Mouse (Mus musculus): ENCODE results near the gene Atl2. TPM values are rescaled to one million over a fixed set of nuclear protein-coding genes. Genes with fewer than 3 reads are reported as not detected.

Gene Atl2
- polyA plus RNA-seq, 1 experiment from 2014 or later = 40.8 TPM

- no peaks in the 10 kb centered on the region for H3K9me3 ChIP-seq (ENCODE audit: low read length)
- H3K9ac ChIP-seq (replicated peaks) = no peak overlapping the region
- peaks cover 71% of the 10 kb centered on the region for H3K36me3 ChIP-seq (replicated peaks; ENCODE audit: insufficient read depth, low read length)
- H3K27me3 ChIP-seq (ENCODE audit: insufficient read depth, low read length) = no peaks in the 10 kb centered on the region
- TF ChIP-seq CTCF (IDR thresholded peaks at IDR 0.05; ENCODE audit: low read depth) = peak; percentile 64
- TF ChIP-seq EP300 (IDR thresholded peaks at IDR 0.05; ENCODE audit: low read depth) = no peak
- no peak overlapping the region for H3K4me3 ChIP-seq (ENCODE audit: low read depth, low read length)
- no peak overlapping the region for H3K27ac ChIP-seq (ENCODE audit: low read depth)
- no peak for DNase-seq
- peak; percentile 22; the same call in 1 of the 2 replicates for ATAC-seq
- 69% methylated on average over 1 of the region's 1 CpGs for whole genome bisulfite sequencing (ENCODE audit: insufficient replicate concordance)
- H3K4me1 ChIP-seq (ENCODE audit: insufficient read depth) = no peaks in the 10 kb centered on the region
- no peak overlapping the region for H3K4me2 ChIP-seq (ENCODE audit: low read depth, low read length)
These were observed 33.9 kb downstream of the Atl2 start for GRCm38 (mm10) chr17:79862038-79862437.

DNA sequence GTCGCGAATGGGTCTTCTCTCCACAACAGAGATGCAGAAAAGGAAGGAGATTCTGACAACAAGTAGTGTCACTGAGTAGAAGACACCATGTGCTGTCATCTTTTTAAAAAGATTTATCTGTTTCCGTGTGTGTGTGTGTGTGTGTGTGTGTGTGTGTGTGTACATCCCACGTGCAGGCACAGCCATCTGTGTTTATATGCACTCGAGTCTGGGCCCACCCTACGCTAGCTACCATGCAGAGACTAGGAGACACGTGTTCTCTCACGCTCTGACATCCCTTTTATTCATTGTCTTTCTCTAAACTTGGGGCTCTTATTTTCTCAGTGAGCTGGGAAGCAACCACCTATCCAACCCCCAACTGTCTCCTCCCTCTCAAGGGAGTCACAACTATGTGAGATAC lies 40.4 kb downstream of the Atl2 start:
- DNase-seq = no peak
- peaks cover 92% of the 10 kb centered on the region for H3K36me3 ChIP-seq (replicated peaks; ENCODE audit: insufficient read depth, low read length)
- WGBS (ENCODE audit: insufficient replicate concordance) = 84% methylated on average over 8 of the region's 8 CpGs

DNA sequence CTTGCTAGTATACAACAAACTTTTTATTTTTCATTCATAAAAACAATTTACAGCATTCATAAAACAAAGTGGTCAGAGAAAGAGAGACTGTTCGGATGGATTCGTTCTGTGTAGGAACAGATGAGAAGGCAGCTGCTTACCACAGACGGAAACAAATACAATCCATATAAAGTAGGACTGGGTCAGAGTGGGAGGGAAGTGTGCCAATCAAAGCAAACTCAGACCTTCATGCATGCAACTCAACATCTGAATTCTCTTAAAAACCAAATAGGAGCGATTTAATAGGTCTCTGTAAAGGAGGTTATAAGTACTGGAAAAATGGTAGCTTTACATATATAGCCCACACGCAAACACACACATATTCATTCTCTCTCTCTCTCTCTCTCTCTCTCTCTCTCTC lies 47.5 kb downstream of the Atl2 start:
- Histone ChIP-seq H3K27me3 (ENCODE audit: insufficient read depth, low read length) (no peaks in the 10 kb centered on the region), H3K27ac (ENCODE audit: low read depth) (no peak overlapping the region), H3K4me3 (ENCODE audit: low read depth, low read length) (no peak overlapping the region), H3K4me2 (ENCODE audit: low read depth, low read length) (no peak overlapping the region), H3K4me1 (ENCODE audit: insufficient read depth) (no peaks in the 10 kb centered on the region), H3K9ac (replicated peaks) (no peak overlapping the region), H3K9me3 (ENCODE audit: low read length) (no peaks in the 10 kb centered on the region), H3K36me3 (replicated peaks; ENCODE audit: insufficient read depth, low read length) (peaks cover 42% of the 10 kb centered on the region)
- no peak for TF ChIP-seq CTCF (IDR thresholded peaks at IDR 0.05; ENCODE audit: low read depth)
- TF ChIP-seq EP300 (IDR thresholded peaks at IDR 0.05; ENCODE audit: low read depth) = no peak
- ATAC-seq (no peak), DNase-seq (no peak)
- 96% methylated on average over 5 of the region's 5 CpGs for WGBS (ENCODE audit: insufficient replicate concordance)

More for the DNA sequence above, 40.4 kb downstream of the Atl2 start:
- no peak overlapping the region for H3K27ac ChIP-seq (ENCODE audit: low read depth)
- H3K4me3 ChIP-seq (ENCODE audit: low read depth, low read length) = no peak overlapping the region
- no peaks in the 10 kb centered on the region for H3K9me3 ChIP-seq (ENCODE audit: low read length)
- TF ChIP-seq CTCF (IDR thresholded peaks at IDR 0.05; ENCODE audit: low read depth) = no peak
- no peak for TF ChIP-seq EP300 (IDR thresholded peaks at IDR 0.05; ENCODE audit: low read depth)
- H3K4me1 ChIP-seq (ENCODE audit: insufficient read depth) = no peaks in the 10 kb centered on the region
- no peaks in the 10 kb centered on the region for H3K27me3 ChIP-seq (ENCODE audit: insufficient read depth, low read length)
- H3K9ac ChIP-seq (replicated peaks) = no peak overlapping the region
- H3K4me2 ChIP-seq (ENCODE audit: low read depth, low read length) = no peak overlapping the region
- no peak for ATAC-seq

GRCm38 (mm10) chr17:79846182-79846581 lies 49.7 kb downstream of the Atl2 start:
- Histone ChIP-seq H3K27ac (ENCODE audit: low read depth) (no peak overlapping the region), H3K4me2 (ENCODE audit: low read depth, low read length) (no peak overlapping the region), H3K27me3 (ENCODE audit: insufficient read depth, low read length) (no peaks in the 10 kb centered on the region), H3K9me3 (ENCODE audit: low read length) (no peaks in the 10 kb centered on the region), H3K36me3 (replicated peaks; ENCODE audit: insufficient read depth, low read length) (peaks cover 20% of the 10 kb centered on the region), H3K9ac (replicated peaks) (no peak overlapping the region), H3K4me1 (ENCODE audit: insufficient read depth) (no peaks in the 10 kb centered on the region), H3K4me3 (ENCODE audit: low read depth, low read length) (no peak overlapping the region)
- DNase-seq = no peak
- ATAC-seq = no peak
- 89% methylated on average over 2 of the region's 2 CpGs for WGBS (ENCODE audit: insufficient replicate concordance)
- TF ChIP-seq CTCF (IDR thresholded peaks at IDR 0.05; ENCODE audit: low read depth) (no peak), EP300 (IDR thresholded peaks at IDR 0.05; ENCODE audit: low read depth) (no peak)

- Histone ChIP-seq H3K27ac (ENCODE audit: low read depth) (no peak overlapping the region), H3K9ac (replicated peaks) (no peak overlapping the region), H3K4me2 (ENCODE audit: low read depth, low read length) (no peak overlapping the region), H3K36me3 (replicated peaks; ENCODE audit: insufficient read depth, low read length) (peaks cover 16% of the 10 kb centered on the region), H3K9me3 (ENCODE audit: low read length) (no peaks in the 10 kb centered on the region), H3K4me1 (ENCODE audit: insufficient read depth) (no peaks in the 10 kb centered on the region), H3K27me3 (ENCODE audit: insufficient read depth, low read length) (no peaks in the 10 kb centered on the region), H3K4me3 (ENCODE audit: low read depth, low read length) (no peak overlapping the region)
- WGBS (ENCODE audit: insufficient replicate concordance) = 75% methylated on average over 2 of the region's 2 CpGs
- DNase-seq = no peak
- ATAC-seq = no peak
- no peak for TF ChIP-seq CTCF (IDR thresholded peaks at IDR 0.05; ENCODE audit: low read depth)
- TF ChIP-seq EP300 (IDR thresholded peaks at IDR 0.05; ENCODE audit: low read depth) = no peak
These were observed 50.2 kb downstream of the Atl2 start for GRCm38 (mm10) chr17:79845695-79846094.

- ATAC-seq (peak; percentile 47; the same call in 1 of the 2 replicates), DNase-seq (peak; percentile 66)
- no peaks in the 10 kb centered on the region for H3K9me3 ChIP-seq (ENCODE audit: low read length)
- H3K36me3 ChIP-seq (replicated peaks; ENCODE audit: insufficient read depth, low read length) = no peaks in the 10 kb centered on the region
- no peak overlapping the region for H3K4me2 ChIP-seq (ENCODE audit: low read depth, low read length)
- no peaks in the 10 kb centered on the region for H3K27me3 ChIP-seq (ENCODE audit: insufficient read depth, low read length)
- WGBS (ENCODE audit: insufficient replicate concordance) = 39% methylated on average over 7 of the region's 7 CpGs
- H3K27ac ChIP-seq (ENCODE audit: low read depth) = no peak overlapping the region
- no peak overlapping the region for H3K4me3 ChIP-seq (ENCODE audit: low read depth, low read length)
- no peak for TF ChIP-seq EP300 (IDR thresholded peaks at IDR 0.05; ENCODE audit: low read depth)
- peak; percentile 90 for TF ChIP-seq CTCF (IDR thresholded peaks at IDR 0.05; ENCODE audit: low read depth)
- no peak overlapping the region for H3K9ac ChIP-seq (replicated peaks)
- H3K4me1 ChIP-seq (ENCODE audit: insufficient read depth) = no peaks in the 10 kb centered on the region
These were observed 55.4 kb downstream of the Atl2 start for GRCm38 (mm10) chr17:79840254-79841238.
